Mouse (Mus musculus) limb, embryonic 15.5 days (tissue): ENCODE data around the gene Rps6kc1. TPM values are rescaled to one million over a fixed set of nuclear protein-coding genes. Genes with fewer than 3 reads are reported as not detected.
"Not testable (repeated sequence)": the region's sequence is repeated elsewhere in the genome, so short reads cannot be mapped to it uniquely, and the experiment has no call there.

Source experiments
- ATAC-seq: fragments of 200-750 bp; cut with Nextera tagmentation; 2 replicates; pipeline ENCODE4 v1.8.0; 2017; ENCODE audit warnings: low read depth, moderate TSS enrichment; ENCODE audit not compliant: insufficient number of reproducible peaks, low FRiP score, low TSS enrichment
- H3K27ac ChIP-seq: fragments of 300-500 bp; sonication (generic); 2 replicates; pipeline ENCODE4 v1.5.1; 2015; ENCODE audit warnings: moderate library complexity, mild to moderate bottlenecking, inconsistent platforms
- H3K27me3 ChIP-seq: fragments of 300-500 bp; sonication (generic); 2 replicates; pipeline ENCODE4 v1.6.1; 2015; ENCODE audit warnings: inconsistent platforms
- H3K36me3 ChIP-seq: fragments of 300-500 bp; sonication (generic); 2 replicates; pipeline ENCODE4 v1.6.1; 2015; ENCODE audit warnings: inconsistent platforms
- H3K4me1 ChIP-seq: fragments of 300-500 bp; sonication (generic); 2 replicates; pipeline ENCODE4 v1.6.1; 2015; ENCODE audit warnings: inconsistent platforms
- H3K4me2 ChIP-seq: fragments of 300-500 bp; sonication (generic); 2 replicates; pipeline ENCODE4 v1.6.1; 2015; ENCODE audit warnings: mild to moderate bottlenecking, inconsistent platforms
- H3K4me3 ChIP-seq: fragments of 300-500 bp; sonication (generic); 2 replicates; pipeline ENCODE4 v1.5.1; 2015; ENCODE audit warnings: mild to moderate bottlenecking, inconsistent platforms
- H3K9ac ChIP-seq: fragments of 300-500 bp; sonication (generic); 2 replicates; pipeline ENCODE4 v1.6.1; 2015; ENCODE audit warnings: inconsistent platforms
- H3K9me3 ChIP-seq: fragments of 300-500 bp; sonication (generic); 2 replicates; pipeline ENCODE4 v1.6.1; 2016; ENCODE audit warnings: inconsistent platforms
- WGBS: fragments of 180-500 bp; shearing (Covaris S2); methylation state at CpG from one replicate; pipeline ENCODE4 v1.1.7; 2015; 5-methylcytosine and 5-hydroxymethylcytosine counted together
- polyA plus RNA-seq: library from polyadenylated mRNA; unstranded; fragments of >200 nt; fragmentation: Nextera tagmentation; extraction: Ambion mirVana; gene quantifications from 2 replicates; pipeline ENCODE4 v1.2.1, GENCODE M21; 2015

Gene Rps6kc1
- polyA plus RNA-seq, 1 experiment from 2014 or later, result 16.1 TPM

GRCm38 (mm10) chr1:190928370-190929009, 16.9 kb upstream of the Rps6kc1 start:
- ATAC-seq, result peak; percentile 96
- Histone ChIP-seq H3K4me3 (peak overlapping the region; percentile 75), H3K9me3 (no peaks in the 10 kb centered on the region), H3K4me2 (peak overlapping the region; percentile 62), H3K4me1 (peaks cover 8% of the 10 kb centered on the region; the same call in 1 of the 2 replicates), H3K36me3 (peaks cover 5% of the 10 kb centered on the region; the same call in 1 of the 2 replicates), H3K27ac (peak overlapping the region; percentile 99), H3K9ac (peak overlapping the region; percentile 85), H3K27me3 (no peaks in the 10 kb centered on the region)
- under 1% methylated on average over 56 of the region's 79 CpGs for WGBS

GRCm38 (mm10) chr1:190927751-190928369, 16.3 kb upstream of the Rps6kc1 start:
- no peak for ATAC-seq
- peak overlapping the region; percentile 75 for H3K4me3 ChIP-seq
- peak overlapping the region; percentile 85 for H3K9ac ChIP-seq
- no peaks in the 10 kb centered on the region for H3K9me3 ChIP-seq
- peak overlapping the region; percentile 99 for H3K27ac ChIP-seq
- H3K4me1 ChIP-seq, result peaks cover 8% of the 10 kb centered on the region; the same call in 1 of the 2 replicates
- H3K36me3 ChIP-seq, result peaks cover 2% of the 10 kb centered on the region; the same call in 1 of the 2 replicates
- H3K4me2 ChIP-seq, result peak overlapping the region; percentile 62
- WGBS, result 18% methylated on average over 16 of the region's 16 CpGs
- no peaks in the 10 kb centered on the region for H3K27me3 ChIP-seq

GRCm38 (mm10) chr1:190927311-190927710, 15.7 kb upstream of the Rps6kc1 start:
- Histone ChIP-seq H3K27me3 (no peaks in the 10 kb centered on the region), H3K36me3 (no peaks in the 10 kb centered on the region), H3K9ac (no peak overlapping the region), H3K9me3 (no peaks in the 10 kb centered on the region), H3K4me1 (peaks cover 8% of the 10 kb centered on the region; the same call in 1 of the 2 replicates), H3K27ac (no peak overlapping the region), H3K4me3 (no peak overlapping the region), H3K4me2 (0 out of 2 replicates have a peak overlapping the region, but pooled peaks have one; percentile 62)
- no peak for ATAC-seq
- 82% methylated on average over 3 of the region's 3 CpGs for WGBS

- H3K9me3 ChIP-seq, ATAC-seq, H3K4me3 ChIP-seq: not testable (repeated sequence)
Measured at GRCm38 (mm10) chr1:190924812-190925211, 13.2 kb upstream of the Rps6kc1 start, which contains the start of gene Angel2. Gene Angel2 (plus strand): TSS chr1:190925112.

GRCm38 (mm10) chr1:190919725-190920469, 8.3 kb upstream of the Rps6kc1 start:
- H3K27me3 ChIP-seq, result no peaks in the 10 kb centered on the region
- WGBS, result 70% methylated on average over 8 of the region's 8 CpGs
- no peaks in the 10 kb centered on the region for H3K9me3 ChIP-seq
- no peaks in the 10 kb centered on the region for H3K36me3 ChIP-seq
- no peaks in the 10 kb centered on the region for H3K4me1 ChIP-seq
- H3K4me2 ChIP-seq, result no peak overlapping the region
- no peak overlapping the region for H3K27ac ChIP-seq
- H3K4me3 ChIP-seq, result no peak overlapping the region
- no peak overlapping the region for H3K9ac ChIP-seq
- ATAC-seq, result no peak

More at GRCm38 (mm10) chr1:190924812-190925211, 13.2 kb upstream of the Rps6kc1 start, which contains the start of gene Angel2:
- not testable (repeated sequence) for H3K36me3 ChIP-seq, H3K27me3 ChIP-seq, H3K4me1 ChIP-seq, H3K27ac ChIP-seq, H3K9ac ChIP-seq, H3K4me2 ChIP-seq
- WGBS, result 70% methylated on average over 3 of the region's 3 CpGs

GRCm38 (mm10) chr1:190918938-190919337, 7.4 kb upstream of the Rps6kc1 start:
- Histone ChIP-seq H3K27me3 (no peaks in the 10 kb centered on the region), H3K4me2 (no peak overlapping the region), H3K4me3 (no peak overlapping the region), H3K9ac (no peak overlapping the region), H3K9me3 (no peaks in the 10 kb centered on the region), H3K27ac (no peak overlapping the region), H3K4me1 (no peaks in the 10 kb centered on the region), H3K36me3 (no peaks in the 10 kb centered on the region)
- WGBS, result 59% methylated on average over 7 of the region's 7 CpGs
- no peak for ATAC-seq

- Histone ChIP-seq H3K4me2 (no peak overlapping the region), H3K9me3 (no peaks in the 10 kb centered on the region), H3K4me3 (no peak overlapping the region), H3K36me3 (0 out of 2 replicates have a peak, but pooled peaks cover 2% of the 10 kb centered on the region), H3K9ac (no peak overlapping the region), H3K27me3 (no peaks in the 10 kb centered on the region), H3K4me1 (peaks cover 17% of the 10 kb centered on the region), H3K27ac (no peak overlapping the region)
- no peak for ATAC-seq
- WGBS, result 41% methylated on average over 1 of the region's 1 CpGs
Measured at GRCm38 (mm10) chr1:190912623-190913022, 1.1 kb upstream of the Rps6kc1 start.

GRCm38 (mm10) chr1:190910836-190911235, 734 bp downstream of the Rps6kc1 start:
- 0 out of 2 replicates have a peak, but pooled peaks have one; percentile 16 for ATAC-seq
- Histone ChIP-seq H3K4me1 (peaks cover 17% of the 10 kb centered on the region), H3K27me3 (no peaks in the 10 kb centered on the region), H3K4me2 (peak overlapping the region; percentile 79), H3K4me3 (peak overlapping the region; percentile 84), H3K27ac (no peak overlapping the region), H3K9me3 (no peaks in the 10 kb centered on the region), H3K36me3 (0 out of 2 replicates have a peak, but pooled peaks cover 2% of the 10 kb centered on the region), H3K9ac (peak overlapping the region; percentile 87; the same call in 1 of the 2 replicates)
- 74% methylated on average over 6 of the region's 6 CpGs for WGBS

GRCm38 (mm10) chr1:190904714-190905113, 6.9 kb downstream of the Rps6kc1 start:
- peaks cover 24% of the 10 kb centered on the region for H3K36me3 ChIP-seq
- no peak overlapping the region for H3K4me3 ChIP-seq
- H3K27ac ChIP-seq, result no peak overlapping the region
- no peak overlapping the region for H3K4me2 ChIP-seq
- H3K9me3 ChIP-seq, result no peaks in the 10 kb centered on the region
- peaks cover 6% of the 10 kb centered on the region; the same call in 1 of the 2 replicates for H3K4me1 ChIP-seq
- no peak overlapping the region for H3K9ac ChIP-seq
- 91% methylated on average over 16 of the region's 16 CpGs for WGBS
- H3K27me3 ChIP-seq, result no peaks in the 10 kb centered on the region
- ATAC-seq, result no peak

- WGBS, result 91% methylated on average over 3 of the region's 3 CpGs
- Histone ChIP-seq H3K36me3 (peaks cover 23% of the 10 kb centered on the region), H3K9ac (no peak overlapping the region), H3K4me3 (no peak overlapping the region), H3K27me3 (no peaks in the 10 kb centered on the region), H3K4me1 (peaks cover 6% of the 10 kb centered on the region), H3K9me3 (no peaks in the 10 kb centered on the region), H3K4me2 (no peak overlapping the region), H3K27ac (no peak overlapping the region)
- ATAC-seq, result no peak
Measured at GRCm38 (mm10) chr1:190904136-190904535, 7.4 kb downstream of the Rps6kc1 start.

- H3K36me3 ChIP-seq, result peaks cover 34% of the 10 kb centered on the region
Measured at GRCm38 (mm10) chr1:190901082-190901481, 10.5 kb downstream of the Rps6kc1 start.

More at GRCm38 (mm10) chr1:190901082-190901481, 10.5 kb downstream of the Rps6kc1 start:
- Histone ChIP-seq H3K9ac (no peak overlapping the region), H3K4me3 (no peak overlapping the region), H3K27ac (peak overlapping the region; percentile 47; the same call in 1 of the 2 replicates), H3K27me3 (no peaks in the 10 kb centered on the region), H3K4me1 (peaks cover 13% of the 10 kb centered on the region), H3K4me2 (no peak overlapping the region), H3K9me3 (no peaks in the 10 kb centered on the region)
- no peak for ATAC-seq
- WGBS, result 64% methylated on average over 2 of the region's 2 CpGs
